ENCODE assay signal across 8 mouse cellular contexts in the genomic region with DNA sequence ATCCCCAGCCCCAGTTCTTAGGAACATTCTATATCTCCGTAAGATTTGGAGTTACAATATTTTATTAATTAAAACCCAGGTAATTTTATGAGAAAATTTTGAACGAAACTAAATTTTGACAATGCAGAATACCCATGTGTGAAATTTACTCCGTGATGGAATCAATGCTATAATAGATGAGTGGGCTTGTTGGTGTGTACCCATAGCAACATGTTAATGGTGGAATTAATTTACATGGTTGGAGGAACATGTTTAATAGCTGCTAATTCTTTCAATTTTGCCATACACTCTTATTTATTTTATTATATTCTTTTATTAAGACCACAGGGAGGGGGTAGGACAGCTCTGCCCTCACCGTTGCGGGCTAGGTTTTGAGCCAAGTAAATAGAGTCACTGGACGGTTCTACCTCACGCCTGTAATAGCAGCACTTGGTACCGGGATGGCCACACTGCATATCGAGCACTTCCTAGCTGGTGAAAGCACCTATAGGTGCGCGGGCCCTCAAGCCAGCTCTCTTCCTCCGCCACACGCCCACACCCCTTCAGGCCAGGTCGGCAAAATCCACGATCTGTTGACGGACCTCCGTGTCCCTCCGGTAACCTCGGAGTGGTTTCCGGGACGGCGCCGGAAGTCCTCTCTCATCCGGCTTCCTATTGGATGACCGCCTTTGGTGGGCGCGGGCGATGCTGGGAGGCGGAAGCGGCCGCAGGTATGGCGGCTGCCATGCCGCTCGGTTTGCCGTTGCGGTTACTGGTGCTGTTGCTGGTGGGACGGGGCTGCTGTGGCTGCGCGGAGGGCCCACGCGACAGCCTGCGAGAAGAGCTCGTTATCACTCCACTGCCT. TPM values are rescaled to one million over a fixed set of nuclear protein-coding genes. Genes with fewer than 3 reads are reported as not detected.
A peak's percentile ranks its signal among the peaks of the same experiment; 100 is the strongest.
DNase-seq lines count a peak whose midpoint lies in the region; ATAC-seq and TF ChIP-seq lines count a peak whose summit lies in the region.

A gene (plus strand): TSS at position 674 of the 844 bp plus-strand sequence.

- ATAC-seq in embryonic facial prominence, embryonic 12.5 days (ENCODE audit: insufficient number of reproducible peaks, insufficient read depth, low FRiP score, low TSS enrichment), result peak; percentile 91
- ATAC-seq in limb, embryonic 12.5 days (ENCODE audit: insufficient number of reproducible peaks, insufficient read depth, low FRiP score, low TSS enrichment, low read depth), result peak; percentile 88
- peak; percentile 95 for ATAC-seq in midbrain, embryonic 14.5 days (ENCODE audit: low FRiP score, low TSS enrichment)

- peak; percentile 53 for TF ChIP-seq POLR2A in kidney, adult 2 months (IDR thresholded peaks at IDR 0.05; ENCODE audit: low read depth, low read length)

- WGBS in embryonic facial prominence, embryonic 12.5 days, result 4% methylated on average over 43 of the region's 43 CpGs
- 5% methylated on average over 43 of the region's 43 CpGs for WGBS in kidney, adult 2 months
- WGBS in limb, embryonic 12.5 days, result 5% methylated on average over 43 of the region's 43 CpGs
- WGBS in midbrain, embryonic 14.5 days, result 4% methylated on average over 43 of the region's 43 CpGs

- no peaks in the 10 kb centered on the region for H3K9me3 ChIP-seq in embryonic facial prominence, embryonic 12.5 days
- no peaks in the 10 kb centered on the region for H3K9me3 ChIP-seq in limb, embryonic 12.5 days
- no peaks in the 10 kb centered on the region for H3K9me3 ChIP-seq in midbrain, embryonic 14.5 days (ENCODE audit: control insufficient read depth, low read length)

- peak within 1 kb of the TSS; percentile 92 for H3K4me2 ChIP-seq in embryonic facial prominence, embryonic 12.5 days (replicated peaks)
- H3K4me2 ChIP-seq in limb, embryonic 12.5 days, result peak within 1 kb of the TSS; percentile 98
- H3K4me2 ChIP-seq in midbrain, embryonic 14.5 days (ENCODE audit: low read length), result peak within 1 kb of the TSS; percentile 97

- H3K27ac ChIP-seq in embryonic facial prominence, embryonic 12.5 days, result no peak within 1 kb of the TSS
- peak within 1 kb of the TSS; percentile 96 for H3K27ac ChIP-seq in kidney, adult 2 months (ENCODE audit: insufficient read depth, low read depth, low read length)
- 0 out of 2 replicates have a peak within 1 kb of the TSS, but pooled peaks have one; percentile 62 for H3K27ac ChIP-seq in limb, embryonic 12.5 days
- H3K27ac ChIP-seq in midbrain, embryonic 14.5 days (replicated peaks; ENCODE audit: low read depth, low read length), result peak within 1 kb of the TSS; percentile 80

- DNase-seq in 3T3-L1 (ENCODE audit: low read depth, low spot score), result peak; percentile 88
- peak; percentile 92 to 93 for DNase-seq in adrenal gland, postnatal 36 days
- peak; percentile 92 to 93 for DNase-seq in heart, adult 18-20 months
- peak; percentile 93 for DNase-seq in kidney, adult 2 months
- DNase-seq in midbrain, embryonic 14.5 days, result peak; percentile 93
- peak; percentile 71 for DNase-seq in spleen, adult 12 weeks (ENCODE audit: low spot score)

- H3K27me3 ChIP-seq in embryonic facial prominence, embryonic 12.5 days, result no peaks in the 10 kb centered on the region
- no peaks in the 10 kb centered on the region for H3K27me3 ChIP-seq in kidney, adult 2 months (replicated peaks; ENCODE audit: control insufficient read depth, insufficient read depth, low read length)
- H3K27me3 ChIP-seq in limb, embryonic 12.5 days, result no peaks in the 10 kb centered on the region
- no peaks in the 10 kb centered on the region for H3K27me3 ChIP-seq in midbrain, embryonic 14.5 days (ENCODE audit: control insufficient read depth, insufficient read depth, low read length)

- H3K36me3 ChIP-seq in embryonic facial prominence, embryonic 12.5 days, result peaks cover 21% of the 10 kb centered on the region
- no peaks in the 10 kb centered on the region for H3K36me3 ChIP-seq in kidney, adult 2 months (ENCODE audit: control insufficient read depth, insufficient read depth, low read length)
- H3K36me3 ChIP-seq in limb, embryonic 12.5 days, result peaks cover 28% of the 10 kb centered on the region
- peaks cover 27% of the 10 kb centered on the region for H3K36me3 ChIP-seq in midbrain, embryonic 14.5 days (ENCODE audit: control insufficient read depth, insufficient read depth, low read length)

- H3K4me3 ChIP-seq in embryonic facial prominence, embryonic 12.5 days, result peak within 1 kb of the TSS; percentile 73
- peak within 1 kb of the TSS; percentile 99 for H3K4me3 ChIP-seq in kidney, adult 2 months (ENCODE audit: insufficient read depth, low read depth, low read length)
- H3K4me3 ChIP-seq in limb, embryonic 12.5 days (replicated peaks), result peak within 1 kb of the TSS; percentile 85
- peak within 1 kb of the TSS; percentile 81 for H3K4me3 ChIP-seq in midbrain, embryonic 14.5 days (replicated peaks; ENCODE audit: low read depth, low read length)

- H3K4me1 ChIP-seq in embryonic facial prominence, embryonic 12.5 days, result peaks cover 6% of the 10 kb centered on the region
- H3K4me1 ChIP-seq in kidney, adult 2 months (ENCODE audit: control insufficient read depth, insufficient read depth, low read length), result peaks cover 4% of the 10 kb centered on the region; the same call in 1 of the 2 replicates
- peaks cover 9% of the 10 kb centered on the region for H3K4me1 ChIP-seq in limb, embryonic 12.5 days (replicated peaks)
- peaks cover 13% of the 10 kb centered on the region for H3K4me1 ChIP-seq in midbrain, embryonic 14.5 days (ENCODE audit: control insufficient read depth, insufficient read depth, low read length)

- H3K9ac ChIP-seq in embryonic facial prominence, embryonic 12.5 days, result peak within 1 kb of the TSS; percentile 61
- peak within 1 kb of the TSS; percentile 67 for H3K9ac ChIP-seq in limb, embryonic 12.5 days (replicated peaks)
- H3K9ac ChIP-seq in midbrain, embryonic 14.5 days (replicated peaks; ENCODE audit: low read length), result peak within 1 kb of the TSS; percentile 76

- TF ChIP-seq CTCF in kidney, adult 2 months (conservative IDR thresholded peaks at IDR 0.05; ENCODE audit: insufficient read depth, insufficient read length, low read depth, low read length), result no peak

RNA-seq across cellular contexts. Expression of the gene that starts here (rescaled TPM):
- total RNA-seq in adrenal gland, postnatal 36 days (2021), result 10 to 100 TPM; 74.0 to 98.3 TPM
- 36.7 and 37.7 TPM in 2 replicates for polyA plus RNA-seq in embryonic facial prominence, embryonic 12.5 days (2016; fragmentation: Nextera tagmentation; extraction: Ambion mirVana)
- total RNA-seq in heart, adult 18-20 months (2021), result 10 to 100 TPM; 28.7 to 32.6 TPM
- 101 and 123 TPM in 2 replicates for polyA plus RNA-seq in kidney, adult 2 months (2012; rRNA removed)
- 24.9 and 32.7 TPM in 2 replicates for polyA plus RNA-seq in limb, embryonic 12.5 days (2016; fragmentation: Nextera tagmentation; extraction: Ambion mirVana)
- polyA plus RNA-seq in midbrain, embryonic 14.5 days (2014; fragmentation: Nextera tagmentation; extraction: Ambion mirVana), result 98.9 and 115 TPM in 2 replicates
